Mouse (Mus musculus) heart, adult 18-20 months (tissue): ENCODE results near the gene Ccz1. TPM values are rescaled to one million over a fixed set of nuclear protein-coding genes. Genes with fewer than 3 reads are reported as not detected.
"Not testable (repeated sequence)": the region's sequence is repeated elsewhere in the genome, so short reads cannot be mapped to it uniquely, and the experiment has no call there.

Source experiments
- DNase-seq, 2 experiments: peaks; one replicate each; pipeline ENCODE4 v3.0.0; 2021 to 2022; ENCODE audit warnings: mixed read lengths in 1 of 2
- long read RNA-seq, 2 experiments: library from polyadenylated mRNA; stranded (forward); transcript quantifications; one replicate each; pipeline ENCODE4 v2.0.0; 2021
- total RNA-seq, 2 experiments: library from RNA; stranded (reverse); gene quantifications; 2 replicates each; pipeline ENCODE4 v1.2.3; 2021

Gene Ccz1
- 10 to 100 TPM; 25.1 to 28.1 TPM for total RNA-seq
- long read RNA-seq, experiment 1, transcript Ccz1-201 (15 exons, 1,769 nt), result major isoform, 21 of 25 reads
- long read RNA-seq, experiment 1, partial matches to known transcripts, result 1 of 25 reads
- long read RNA-seq, experiment 1, other reads (novel, unspliced or antisense), result 3 of 25 reads
- long read RNA-seq, experiment 2, transcript Ccz1-201 (15 exons, 1,769 nt), result major isoform, 12 of 14 reads
- long read RNA-seq, experiment 2, partial matches to known transcripts, result 1 of 14 reads
- long read RNA-seq, experiment 2, other reads (novel, unspliced or antisense), result 1 of 14 reads

DNA sequence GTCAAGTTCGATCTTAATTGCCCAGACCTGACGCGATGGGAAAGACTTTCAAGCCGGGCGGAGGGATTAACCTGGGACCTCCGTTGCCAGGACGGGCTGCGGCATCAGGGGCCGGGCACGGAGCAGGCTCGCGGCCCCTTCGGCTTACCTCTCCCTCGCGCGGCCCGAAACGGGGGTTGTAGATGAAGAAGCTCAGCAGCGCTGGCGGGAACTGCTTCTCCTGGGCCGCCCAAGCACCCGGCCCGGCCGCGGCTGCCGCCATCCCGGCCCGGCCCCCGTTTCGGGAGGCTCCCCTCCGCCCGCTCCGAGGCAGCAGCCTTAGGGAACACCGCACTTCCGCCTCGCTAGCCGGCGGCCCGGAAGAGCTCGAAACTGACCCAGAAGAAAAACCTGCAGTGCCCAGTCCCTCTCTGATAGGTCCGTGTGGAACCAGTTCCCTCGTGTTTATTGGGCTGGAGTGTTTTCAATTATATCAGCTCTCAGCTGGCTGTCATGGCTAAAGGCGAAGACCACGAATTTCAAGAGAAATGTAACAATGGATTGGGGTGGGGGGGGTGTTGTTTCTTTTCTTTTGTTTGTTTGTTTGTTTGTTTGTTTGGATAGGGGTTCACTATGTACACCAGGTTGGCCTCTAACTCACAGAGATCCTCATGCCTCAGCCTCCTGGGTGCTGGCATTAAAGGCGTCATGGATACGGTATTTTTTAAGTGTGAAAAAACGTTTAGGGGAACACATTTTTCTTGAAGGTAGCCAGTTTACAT is at the start of gene Ccz1:
TSS of gene Ccz1 (minus strand) at position 327 of the 761 bp plus-strand sequence.
- DNase-seq, result peak; percentile 84 to 87

DNA sequence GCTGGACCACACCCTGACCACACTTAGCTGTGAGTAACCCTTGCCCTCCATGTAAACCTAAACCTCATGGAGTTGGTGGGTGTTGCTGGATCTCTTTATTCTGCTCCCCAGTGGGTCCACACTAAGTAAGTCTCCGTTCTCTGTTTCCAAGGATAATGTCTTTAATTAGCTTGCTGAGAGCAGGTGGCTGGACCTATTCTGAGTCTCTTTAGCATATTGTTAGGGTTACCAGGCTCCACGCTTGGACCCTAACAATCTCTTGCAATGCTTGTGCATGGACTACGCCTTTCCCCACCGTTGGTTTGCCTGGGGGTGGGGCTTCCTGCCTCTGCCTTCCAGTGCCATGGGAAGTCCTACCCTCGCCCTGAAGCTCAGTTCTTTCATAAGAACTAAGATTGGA is 49.4 kb upstream of the Ccz1 start:
- DNase-seq, result no peak

DNA sequence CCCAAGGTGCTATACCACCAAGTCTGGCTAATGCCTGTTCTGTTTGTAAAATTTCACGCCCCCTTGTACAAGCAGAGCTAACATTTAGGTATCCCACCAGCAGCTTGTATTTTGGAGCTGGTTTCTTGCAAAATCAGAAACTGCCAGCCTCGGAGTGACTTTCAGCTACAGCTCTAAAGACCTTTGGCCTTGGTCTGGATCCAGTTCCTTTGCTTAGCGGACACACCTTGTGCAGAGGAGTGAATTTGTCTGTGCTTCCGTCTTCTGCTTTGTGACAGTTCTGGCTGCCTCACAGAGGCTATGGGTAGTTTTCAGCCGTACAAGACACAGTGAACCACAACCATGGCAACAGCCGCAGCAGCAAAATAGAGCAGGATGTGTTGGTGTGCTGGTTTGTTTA is 39.7 kb upstream of the Ccz1 start:
- DNase-seq, result no peak

DNA sequence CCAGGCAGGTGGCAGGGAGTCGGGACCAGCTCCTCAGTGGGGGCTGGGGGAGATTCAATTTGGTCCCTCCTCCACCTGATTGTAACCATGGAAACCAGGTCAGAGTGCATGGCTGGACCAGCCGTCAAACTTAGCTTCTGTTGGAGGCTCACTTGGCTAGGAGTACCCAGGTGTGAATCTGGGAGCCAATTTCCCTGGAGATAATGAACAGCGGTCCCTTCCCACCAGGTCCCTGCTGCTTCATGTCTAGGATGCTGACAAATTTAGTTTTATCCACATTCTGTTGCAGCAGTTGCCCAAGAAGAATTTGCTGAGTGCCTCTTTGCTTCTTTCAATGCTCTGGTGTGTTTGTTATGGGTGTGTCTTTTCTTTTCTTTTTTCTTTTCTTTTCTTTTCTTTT is 38.8 kb upstream of the Ccz1 start:
- no peak for DNase-seq

- DNase-seq, result no peak
Observed at GRCm38 (mm10) chr5:144051268-144051667, 36.6 kb upstream of the Ccz1 start.

GRCm38 (mm10) chr5:144049881-144050280 is 35.2 kb upstream of the Ccz1 start:
- DNase-seq, result no peak

DNA sequence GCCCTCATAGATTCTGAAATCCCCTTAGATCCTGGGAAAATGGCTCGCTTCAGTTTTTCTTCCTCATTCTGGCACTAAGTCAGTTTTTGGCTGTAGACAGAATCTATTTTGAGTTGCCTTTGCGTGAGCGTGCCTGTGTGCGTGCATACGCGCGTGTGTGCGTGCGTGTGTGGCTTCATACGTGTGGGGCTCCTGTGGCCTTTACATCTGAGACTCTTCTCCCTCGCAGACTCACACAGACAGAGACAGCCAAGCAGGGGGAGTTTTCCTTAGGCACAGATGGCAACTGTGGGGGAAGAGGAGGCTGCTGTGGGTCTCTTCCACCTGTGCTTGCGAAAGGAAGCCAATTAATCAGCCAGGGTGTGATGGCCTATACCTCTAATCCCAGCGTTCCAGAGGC is 32.6 kb upstream of the Ccz1 start:
- DNase-seq, result no peak

DNA sequence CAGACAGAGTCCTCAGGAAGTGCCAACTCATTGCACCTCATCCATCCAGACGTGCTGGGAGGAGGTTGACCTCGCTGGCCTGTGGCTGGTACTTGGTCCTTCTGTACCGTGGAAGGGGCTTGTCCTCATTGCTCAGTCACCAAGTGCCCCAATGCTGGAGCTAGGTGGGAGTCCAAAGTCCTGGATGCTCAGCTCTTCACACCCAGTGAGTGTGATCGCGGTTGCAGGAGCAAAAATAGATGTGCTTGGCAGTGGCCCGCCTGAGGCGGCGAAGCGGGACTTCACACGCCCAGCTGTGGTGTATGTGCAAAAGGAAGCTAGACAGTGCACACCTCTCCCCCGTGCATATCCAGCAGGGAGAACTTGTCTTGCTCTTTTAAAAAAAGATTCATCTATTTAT is 28.5 kb upstream of the Ccz1 start:
- no peak for DNase-seq

- peak; percentile 51 to 85 for DNase-seq
Observed at GRCm38 (mm10) chr5:144040720-144041364, 26.2 kb upstream of the Ccz1 start.

DNA sequence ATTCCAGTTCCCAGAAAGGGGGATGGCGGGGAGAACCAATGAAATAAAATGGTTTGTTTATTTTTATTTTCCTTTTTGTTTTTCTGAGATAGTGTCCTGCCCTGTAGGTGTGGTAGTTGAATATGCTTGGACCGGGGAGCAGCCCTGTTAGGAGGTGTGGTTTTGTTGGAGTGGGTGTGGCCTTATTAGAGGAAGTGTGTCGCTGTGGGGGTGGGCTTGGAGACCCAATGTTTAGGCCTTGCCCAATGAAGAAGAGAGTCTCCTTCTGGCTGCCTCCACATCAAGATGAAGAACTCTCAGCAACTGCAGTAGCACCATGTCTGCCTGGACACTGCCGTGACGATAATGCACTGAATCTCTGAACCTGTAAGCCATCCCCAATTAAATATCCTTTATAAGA is 25.2 kb upstream of the Ccz1 start:
- no peak for DNase-seq

GRCm38 (mm10) chr5:144039156-144039675 is 24.5 kb upstream of the Ccz1 start:
- no peak for DNase-seq

GRCm38 (mm10) chr5:144036952-144037351 is 22.3 kb upstream of the Ccz1 start:
- DNase-seq, result no peak

- DNase-seq, result no peak
Observed at GRCm38 (mm10) chr5:144034567-144034966, 19.9 kb upstream of the Ccz1 start.

- DNase-seq, result no peak
Observed at GRCm38 (mm10) chr5:144032491-144032890, 17.8 kb upstream of the Ccz1 start.

DNA sequence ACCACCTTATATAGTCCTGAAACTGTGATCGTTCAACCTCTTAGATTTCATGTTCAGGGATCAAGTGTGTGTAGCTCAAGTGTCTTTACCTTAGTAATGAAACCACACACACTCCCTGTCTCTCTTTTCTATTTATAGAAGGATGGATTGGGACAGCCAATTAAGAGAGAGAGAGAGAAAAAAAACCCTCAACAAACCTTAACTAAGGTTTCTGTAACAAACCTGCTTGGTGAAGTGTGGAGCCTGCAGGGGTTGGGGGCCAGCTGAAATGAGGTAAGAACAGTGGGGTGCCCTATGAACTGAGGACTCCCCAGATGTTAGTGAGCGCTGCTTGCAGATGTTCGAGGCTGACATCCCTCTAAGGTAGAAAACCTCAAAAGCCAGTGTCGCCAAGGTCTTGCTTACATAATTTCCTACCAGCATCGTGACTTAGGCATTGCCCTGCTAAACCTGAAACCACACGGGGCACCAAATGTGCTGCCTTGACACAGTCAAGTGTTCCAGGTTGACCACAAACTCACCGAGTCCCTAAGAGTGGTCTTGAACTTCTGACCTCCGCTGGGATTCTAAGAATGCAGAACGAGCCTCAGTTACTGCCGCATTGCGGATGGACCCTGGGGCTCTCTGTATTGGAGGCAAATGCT is 12.1 kb upstream of the Ccz1 start, which contains the start of gene Ocm:
TSS of gene Ocm (minus strand) at position 51 of the 644 bp plus-strand sequence.
- no peak for DNase-seq

GRCm38 (mm10) chr5:144015845-144016244 is 1.2 kb upstream of the Ccz1 start:
- DNase-seq, result no peak

- DNase-seq, result no peak
Observed at GRCm38 (mm10) chr5:144015312-144015650, 604 bp upstream of the Ccz1 start.

DNA sequence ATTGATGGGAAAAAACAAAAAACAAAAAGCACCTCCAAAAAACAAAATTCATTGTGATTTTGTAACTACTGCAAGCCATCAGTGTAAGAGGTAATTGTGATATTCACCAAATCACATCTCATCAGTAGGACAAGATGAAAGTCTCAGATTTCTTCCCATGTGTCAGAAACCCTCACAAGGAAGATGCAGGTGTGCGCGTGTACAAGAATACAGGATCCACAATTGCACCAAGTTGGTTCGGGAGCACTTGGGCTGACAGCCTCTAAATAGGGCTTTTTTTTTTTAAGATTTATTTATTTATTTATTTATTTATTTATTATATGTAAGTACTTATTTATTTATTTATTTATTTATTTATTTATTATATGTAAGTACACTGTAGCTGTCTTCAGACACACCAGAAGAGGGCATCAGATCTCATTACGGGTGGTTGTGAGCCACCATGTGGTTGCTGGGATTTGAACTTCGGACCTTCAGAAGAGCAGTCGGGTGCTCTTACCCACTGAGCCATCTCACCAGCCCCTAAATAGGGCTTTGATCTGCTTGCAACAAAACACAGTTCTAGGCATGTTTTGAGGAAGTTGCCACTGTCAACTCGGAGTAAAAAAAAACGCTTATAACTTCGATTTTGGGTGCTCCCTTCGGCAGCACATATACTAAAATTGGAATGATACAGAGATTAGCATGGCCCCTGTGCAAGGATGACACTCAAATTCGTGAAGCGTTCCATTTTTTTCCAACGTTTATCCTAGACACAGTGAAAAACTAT is 1.1 kb downstream of the Ccz1 start:
- DNase-seq, result not testable (repeated sequence)

GRCm38 (mm10) chr5:144002461-144003192 is 12.1 kb downstream of the Ccz1 start:
- DNase-seq, result no peak

DNA sequence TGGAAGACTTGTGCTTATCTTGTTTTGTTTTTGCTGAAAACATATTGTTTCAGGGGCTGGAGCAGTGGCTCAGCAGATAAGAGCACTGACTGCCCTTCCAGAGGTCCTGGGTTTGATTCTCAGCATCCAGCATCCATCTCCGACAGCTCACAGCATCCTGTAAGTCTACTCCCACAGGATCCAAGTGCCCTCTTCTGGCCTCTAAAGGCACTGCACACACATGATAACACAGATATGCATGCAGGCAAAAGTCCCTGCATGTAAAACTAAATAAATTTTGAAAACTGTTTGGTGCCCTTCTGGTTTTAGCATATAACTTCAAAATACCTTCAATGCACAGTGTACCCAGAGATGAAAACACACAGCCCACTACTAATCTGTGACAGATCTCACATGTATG is 15.3 kb downstream of the Ccz1 start:
- no peak for DNase-seq
